Mouse (Mus musculus): Measurements from ENCODE around the gene Zdhhc19.

Gene Zdhhc19

GRCm38 (mm10) chr16:32550487-32550886, 54.4 kb downstream of the Zdhhc19 start:
- no peak for DNase-seq (ENCODE audit: low read depth, low spot score)

GRCm38 (mm10) chr16:32551346-32551747, 55.3 kb downstream of the Zdhhc19 start:
- peak; percentile 42 for DNase-seq (ENCODE audit: low read depth, low spot score)

- DNase-seq (ENCODE audit: low read depth, low spot score) = no peak
These were observed 59.5 kb downstream of the Zdhhc19 start for GRCm38 (mm10) chr16:32555588-32555987.

GRCm38 (mm10) chr16:32559493-32559892, 63.4 kb downstream of the Zdhhc19 start:
- no peak for DNase-seq (ENCODE audit: low read depth, low spot score)

- DNase-seq (ENCODE audit: low read depth, low spot score) = no peak
These were observed 67.2 kb downstream of the Zdhhc19 start for GRCm38 (mm10) chr16:32563056-32563793.

GRCm38 (mm10) chr16:32567282-32567681, 71.2 kb downstream of the Zdhhc19 start:
- no peak for DNase-seq (ENCODE audit: low read depth, low spot score)

GRCm38 (mm10) chr16:32568401-32568800, 72.3 kb downstream of the Zdhhc19 start:
- no peak for DNase-seq (ENCODE audit: low read depth, low spot score)

GRCm38 (mm10) chr16:32570042-32570441, 74.0 kb downstream of the Zdhhc19 start:
- no peak for DNase-seq (ENCODE audit: low read depth, low spot score)

GRCm38 (mm10) chr16:32572528-32572927, 76.5 kb downstream of the Zdhhc19 start:
- no peak for DNase-seq (ENCODE audit: low read depth, low spot score)

GRCm38 (mm10) chr16:32586482-32586881, 90.4 kb downstream of the Zdhhc19 start:
- no peak for DNase-seq (ENCODE audit: low read depth, low spot score)

GRCm38 (mm10) chr16:32588568-32588967, 92.5 kb downstream of the Zdhhc19 start:
- DNase-seq (ENCODE audit: low read depth, low spot score) = no peak

GRCm38 (mm10) chr16:32591521-32591920, 95.5 kb downstream of the Zdhhc19 start:
- DNase-seq (ENCODE audit: low read depth, low spot score) = no peak

GRCm38 (mm10) chr16:32593283-32593805, 97.3 kb downstream of the Zdhhc19 start:
- no peak for DNase-seq (ENCODE audit: low read depth, low spot score)

GRCm38 (mm10) chr16:32593916-32594315, 97.9 kb downstream of the Zdhhc19 start:
- DNase-seq (ENCODE audit: low read depth, low spot score) = no peak

- no peak for DNase-seq (ENCODE audit: low read depth, low spot score)
These were observed 98.6 kb downstream of the Zdhhc19 start for GRCm38 (mm10) chr16:32594701-32595100.

- DNase-seq (ENCODE audit: low read depth, low spot score) = no peak
These were observed 99.2 kb downstream of the Zdhhc19 start for GRCm38 (mm10) chr16:32595142-32595855.

GRCm38 (mm10) chr16:32597909-32598381, 101.9 kb downstream of the Zdhhc19 start:
- DNase-seq (ENCODE audit: low read depth, low spot score) = no peak

- DNase-seq (ENCODE audit: low read depth, low spot score) = no peak
These were observed 103.1 kb downstream of the Zdhhc19 start for GRCm38 (mm10) chr16:32599151-32599550.

- no peak for DNase-seq (ENCODE audit: low read depth, low spot score)
These were observed 106.2 kb downstream of the Zdhhc19 start for GRCm38 (mm10) chr16:32602193-32602685.

GRCm38 (mm10) chr16:32607562-32608343, 111.7 kb downstream of the Zdhhc19 start:
- DNase-seq (ENCODE audit: low read depth, low spot score) = peak; percentile 22

- DNase-seq (ENCODE audit: low read depth, low spot score) = no peak
These were observed 112.3 kb downstream of the Zdhhc19 start for GRCm38 (mm10) chr16:32608344-32608711.
